9 mouse cellular contexts compared by ENCODE assay signal in the genomic region with DNA sequence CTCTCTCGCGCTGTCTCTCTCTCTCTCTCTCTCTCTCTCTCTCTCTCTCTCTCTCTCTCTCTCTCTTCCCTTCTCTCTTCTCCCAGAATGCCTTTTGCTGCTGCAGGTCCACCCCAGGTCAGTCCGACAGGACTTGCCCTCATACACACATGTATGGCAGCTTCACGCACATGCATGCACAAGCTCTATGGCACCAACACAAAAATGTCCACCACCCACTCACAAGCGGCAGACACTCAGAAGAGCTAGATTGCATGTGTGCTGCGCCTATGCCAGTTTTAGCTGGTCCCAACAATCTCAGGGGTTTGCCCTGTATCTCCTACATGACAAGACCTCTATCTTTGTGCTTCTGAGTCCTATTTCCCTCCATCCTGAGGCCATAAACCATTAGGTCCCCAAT. TPM values are rescaled to one million over a fixed set of nuclear protein-coding genes. Genes with fewer than 3 reads are reported as not detected.
DNase-seq lines count a peak whose midpoint lies in the region; ATAC-seq lines count a peak whose summit lies in the region.
"Had no signal": no experiment of that assay in that cellular context is flagged by ENCODE, and none has a peak within 500 bp of the region (broad histone marks: within the 10 kb centered on the region; RNA-seq: fewer than 3 reads in every experiment).

No protein-coding gene starts in this region.

- H3K27ac ChIP-seq in heart, embryonic 15.5 days, result no peak overlapping the region
- no peak overlapping the region for H3K27ac ChIP-seq in forebrain, embryonic 14.5 days (ENCODE audit: low read depth, low read length)
- H3K27ac ChIP-seq in midbrain, embryonic 10.5 days (replicated peaks), result no peak overlapping the region

- peak overlapping the region; percentile 16; the same call in 1 of the 2 replicates for H3K4me2 ChIP-seq in heart, embryonic 15.5 days
- H3K4me2 ChIP-seq in forebrain, embryonic 14.5 days (ENCODE audit: low read length), result peak overlapping the region; percentile 17; the same call in 1 of the 2 replicates

- WGBS in heart, embryonic 15.5 days, result 52% methylated on average over 6 of the region's 6 CpGs
- 54% methylated on average over 5 of the region's 6 CpGs for WGBS in forebrain, embryonic 14.5 days
- WGBS in midbrain, embryonic 10.5 days, result 59% methylated on average over 5 of the region's 6 CpGs

- H3K4me1 ChIP-seq in heart, embryonic 15.5 days (replicated peaks), result peaks cover 66% of the 10 kb centered on the region
- H3K4me1 ChIP-seq in forebrain, embryonic 14.5 days (ENCODE audit: control insufficient read depth, insufficient read depth, low read length), result peaks cover 31% of the 10 kb centered on the region
- peaks cover 69% of the 10 kb centered on the region for H3K4me1 ChIP-seq in midbrain, embryonic 10.5 days

- no peak overlapping the region for H3K9ac ChIP-seq in heart, embryonic 15.5 days
- H3K9ac ChIP-seq in forebrain, embryonic 14.5 days (ENCODE audit: low read length), result no peak overlapping the region

- peaks cover 58% of the 10 kb centered on the region for H3K27me3 ChIP-seq in heart, embryonic 15.5 days
- H3K27me3 ChIP-seq in forebrain, embryonic 14.5 days (replicated peaks; ENCODE audit: control insufficient read depth, insufficient read depth, low read length), result peaks cover 41% of the 10 kb centered on the region
- H3K27me3 ChIP-seq in midbrain, embryonic 10.5 days (ENCODE audit: low read depth, poor library complexity, severe bottlenecking), result peaks cover 80% of the 10 kb centered on the region

- no peak overlapping the region for H3K4me3 ChIP-seq in heart, embryonic 15.5 days
- H3K4me3 ChIP-seq in forebrain, embryonic 14.5 days (ENCODE audit: low read depth, low read length), result no peak overlapping the region
- peak overlapping the region; percentile 57; the same call in 1 of the 2 replicates for H3K4me3 ChIP-seq in midbrain, embryonic 10.5 days

- no peaks in the 10 kb centered on the region for H3K36me3 ChIP-seq in heart, embryonic 15.5 days
- H3K36me3 ChIP-seq in forebrain, embryonic 14.5 days (ENCODE audit: control insufficient read depth, insufficient read depth, low read length), result peaks cover 3% of the 10 kb centered on the region; the same call in 1 of the 2 replicates
- H3K36me3 ChIP-seq in midbrain, embryonic 10.5 days, result no peaks in the 10 kb centered on the region

- H3K9me3 ChIP-seq in heart, embryonic 15.5 days (replicated peaks), result no peaks in the 10 kb centered on the region
- no peaks in the 10 kb centered on the region for H3K9me3 ChIP-seq in forebrain, embryonic 14.5 days (replicated peaks; ENCODE audit: control insufficient read depth, low read length)
- no peaks in the 10 kb centered on the region for H3K9me3 ChIP-seq in midbrain, embryonic 10.5 days (replicated peaks)

- DNase-seq in heart, adult 8-10 months (ENCODE audit: low spot score), result no peak
- peak; percentile 61 for DNase-seq in brain, adult 2 months (ENCODE audit: low read depth, low spot score)
- no peak for DNase-seq in forebrain, embryonic 14.5 days (ENCODE audit: low spot score)
- no peak for DNase-seq in midbrain, embryonic 10.5 days (ENCODE audit: low spot score)
- no peak for DNase-seq in thymus, postnatal 4 days
- no peak for DNase-seq in gastrocnemius, adult 18-20 months (ENCODE audit: low spot score)
- DNase-seq in urinary bladder, postnatal 10 days (ENCODE audit: low spot score), result no peak

- no peak for ATAC-seq in heart, embryonic 15.5 days (replicated peaks; ENCODE audit: insufficient number of reproducible peaks, insufficient read depth, low FRiP score, low read depth)
- no peak for ATAC-seq in forebrain, embryonic 14.5 days

RNA-seq across cellular contexts. Expression of a gene that starts 5.5 kb away (rescaled TPM):
- polyA plus RNA-seq in heart, embryonic 15.5 days (2015; fragmentation: Nextera tagmentation; extraction: Ambion mirVana), result 0.73 and 2.7 TPM in 2 replicates
- total RNA-seq in heart, adult 8-10 months (2022), result under 1 TPM in 1 of 4 experiments, not detected in 3; 0.11 TPM
- 30.1 and 42.0 TPM in 2 replicates for polyA plus RNA-seq in forebrain, embryonic 14.5 days (2014; fragmentation: Nextera tagmentation; extraction: Ambion mirVana)
- polyA plus RNA-seq in midbrain, embryonic 10.5 days (2016; fragmentation: Nextera tagmentation; extraction: Ambion mirVana), result 3.9 and 7.0 TPM in 2 replicates
- not detected for total RNA-seq in gastrocnemius, adult 18-20 months (2021)
- total RNA-seq: gastrocnemius, postnatal 25 days had no signal

RNA-seq across cellular contexts. Expression of a gene that starts 20.6 kb away (rescaled TPM):
- polyA plus RNA-seq in heart, embryonic 15.5 days (2015; fragmentation: Nextera tagmentation; extraction: Ambion mirVana), result 6.0 and 8.1 TPM in 2 replicates
- total RNA-seq in heart, adult 8-10 months (2022), result under 1 TPM in 3 of 4 experiments, not detected in 1; 0.19 to 0.34 (median 0.27) TPM
- polyA plus RNA-seq in forebrain, embryonic 14.5 days (2014; fragmentation: Nextera tagmentation; extraction: Ambion mirVana), result 12.3 and 14.6 TPM in 2 replicates
- 20.5 and 21.9 TPM in 2 replicates for polyA plus RNA-seq in midbrain, embryonic 10.5 days (2016; fragmentation: Nextera tagmentation; extraction: Ambion mirVana)
- not detected for total RNA-seq in gastrocnemius, adult 18-20 months (2021)

RNA-seq across cellular contexts. Expression of a gene that starts 32.5 kb away (rescaled TPM):
- 59.8 and 71.2 TPM in 2 replicates for polyA plus RNA-seq in heart, embryonic 15.5 days (2015; fragmentation: Nextera tagmentation; extraction: Ambion mirVana)
- total RNA-seq in heart, adult 8-10 months (2022), result 10 to 100 TPM; 43.3 to 52.5 (median 48.6) TPM
- polyA plus RNA-seq in forebrain, embryonic 14.5 days (2014; fragmentation: Nextera tagmentation; extraction: Ambion mirVana), result 13.4 and 19.3 TPM in 2 replicates
- polyA plus RNA-seq in midbrain, embryonic 10.5 days (2016; fragmentation: Nextera tagmentation; extraction: Ambion mirVana), result 30.5 and 34.9 TPM in 2 replicates
- total RNA-seq in gastrocnemius, adult 18-20 months (2021), result 10 to 100 TPM; 16.9 to 26.1 TPM

RNA-seq across cellular contexts. Expression of a gene that starts 36.3 kb away (rescaled TPM):
- 35.0 and 39.9 TPM in 2 replicates for polyA plus RNA-seq in heart, embryonic 15.5 days (2015; fragmentation: Nextera tagmentation; extraction: Ambion mirVana)
- total RNA-seq in heart, adult 8-10 months (2022), result 10 to 100 TPM; 28.2 to 36.1 (median 32.6) TPM
- polyA plus RNA-seq in forebrain, embryonic 14.5 days (2014; fragmentation: Nextera tagmentation; extraction: Ambion mirVana), result 10.5 and 11.6 TPM in 2 replicates
- polyA plus RNA-seq in midbrain, embryonic 10.5 days (2016; fragmentation: Nextera tagmentation; extraction: Ambion mirVana), result 11.8 TPM in 2 replicates
- total RNA-seq in gastrocnemius, adult 18-20 months (2021), result 10 to 100 TPM in 1 of 2 experiments, 1 to 10 TPM in 1; 5.7 to 18.8 TPM

RNA-seq across cellular contexts. Expression of a gene that starts 44.5 kb away (rescaled TPM):
- not detected in 2 replicates for polyA plus RNA-seq in heart, embryonic 15.5 days (2015; fragmentation: Nextera tagmentation; extraction: Ambion mirVana)
- not detected for total RNA-seq in heart, adult 8-10 months (2022)
- polyA plus RNA-seq in forebrain, embryonic 14.5 days (2014; fragmentation: Nextera tagmentation; extraction: Ambion mirVana), result 0.08 and 0.15 TPM in 2 replicates
- 0.11 and 0.12 TPM in 2 replicates for polyA plus RNA-seq in midbrain, embryonic 10.5 days (2016; fragmentation: Nextera tagmentation; extraction: Ambion mirVana)
- total RNA-seq in gastrocnemius, adult 18-20 months (2021), result not detected
- total RNA-seq: gastrocnemius, postnatal 25 days had no signal
